Mouse (Mus musculus): Measurements from ENCODE around the gene Traf5. TPM values are rescaled to one million over a fixed set of nuclear protein-coding genes. Genes with fewer than 3 reads are reported as not detected.

The Traf5 gene
- polyA plus RNA-seq, 1 experiment from 2014 or later = 17.2 TPM

- Histone ChIP-seq H3K9ac (no peak overlapping the region), H3K27me3 (no peaks in the 10 kb centered on the region), H3K36me3 (no peaks in the 10 kb centered on the region), H3K27ac (no peak overlapping the region), H3K4me2 (no peak overlapping the region), H3K9me3 (0 out of 2 replicates have a peak, but pooled peaks cover 1% of the 10 kb centered on the region), H3K4me1 (peaks cover 24% of the 10 kb centered on the region), H3K4me3 (no peak overlapping the region)
- WGBS = 68% methylated on average over 4 of the region's 4 CpGs
- no peak for ATAC-seq (ENCODE audit: insufficient number of reproducible peaks, insufficient read depth, low FRiP score, low TSS enrichment, low read depth)
Measured at GRCm38 (mm10) chr1:192076101-192076500, 16.3 kb downstream of the Traf5 start.

GRCm38 (mm10) chr1:192074824-192075223 lies 17.5 kb downstream of the Traf5 start:
- WGBS = 70% methylated on average over 1 of the region's 1 CpGs
- no peak overlapping the region for H3K4me2 ChIP-seq
- peaks cover 36% of the 10 kb centered on the region for H3K4me1 ChIP-seq
- 0 out of 2 replicates have a peak overlapping the region, but pooled peaks have one; percentile 16 for H3K9ac ChIP-seq
- no peaks in the 10 kb centered on the region for H3K27me3 ChIP-seq
- ATAC-seq (ENCODE audit: insufficient number of reproducible peaks, insufficient read depth, low FRiP score, low TSS enrichment, low read depth) = no peak
- no peak overlapping the region for H3K4me3 ChIP-seq
- H3K9me3 ChIP-seq = no peaks in the 10 kb centered on the region
- no peak overlapping the region for H3K27ac ChIP-seq
- no peaks in the 10 kb centered on the region for H3K36me3 ChIP-seq

DNA sequence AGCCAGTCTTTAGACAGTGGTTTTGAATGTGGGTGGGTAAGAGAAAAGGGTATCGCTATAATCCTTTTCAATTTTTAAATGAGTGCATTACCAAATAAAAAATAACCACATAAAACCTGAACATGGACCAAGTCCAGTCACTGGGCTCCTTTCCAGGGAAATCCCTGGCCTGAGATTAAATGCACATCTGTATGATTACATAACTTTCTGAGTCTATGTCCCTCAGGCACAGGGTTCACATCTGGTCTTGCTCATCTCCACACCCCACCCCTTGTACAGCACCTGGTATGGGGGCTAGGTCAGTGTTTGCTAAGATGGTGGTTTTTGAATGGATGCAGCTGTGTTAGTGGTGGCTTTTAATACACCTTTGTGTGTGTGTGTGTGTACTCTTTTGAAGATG lies 19.9 kb downstream of the Traf5 start:
- no peak for ATAC-seq (ENCODE audit: insufficient number of reproducible peaks, insufficient read depth, low FRiP score, low TSS enrichment, low read depth)
- 61% methylated on average over 1 of the region's 1 CpGs for WGBS
- no peak overlapping the region for H3K27ac ChIP-seq
- peaks cover 8% of the 10 kb centered on the region for H3K36me3 ChIP-seq
- no peak overlapping the region for H3K4me2 ChIP-seq
- no peaks in the 10 kb centered on the region for H3K27me3 ChIP-seq
- H3K9me3 ChIP-seq = no peaks in the 10 kb centered on the region
- peaks cover 37% of the 10 kb centered on the region for H3K4me1 ChIP-seq
- H3K4me3 ChIP-seq = no peak overlapping the region
- H3K9ac ChIP-seq = no peak overlapping the region

- Histone ChIP-seq H3K4me1 (peaks cover 32% of the 10 kb centered on the region), H3K27ac (peak overlapping the region; percentile 23; the same call in 1 of the 2 replicates), H3K4me3 (no peak overlapping the region), H3K4me2 (peak overlapping the region; percentile 39), H3K9ac (no peak overlapping the region), H3K9me3 (no peaks in the 10 kb centered on the region), H3K36me3 (peaks cover 26% of the 10 kb centered on the region), H3K27me3 (no peaks in the 10 kb centered on the region)
- WGBS = 54% methylated on average over 3 of the region's 3 CpGs
- ATAC-seq (ENCODE audit: insufficient number of reproducible peaks, insufficient read depth, low FRiP score, low TSS enrichment, low read depth) = no peak
Measured at GRCm38 (mm10) chr1:192070618-192071051, 21.7 kb downstream of the Traf5 start.

DNA sequence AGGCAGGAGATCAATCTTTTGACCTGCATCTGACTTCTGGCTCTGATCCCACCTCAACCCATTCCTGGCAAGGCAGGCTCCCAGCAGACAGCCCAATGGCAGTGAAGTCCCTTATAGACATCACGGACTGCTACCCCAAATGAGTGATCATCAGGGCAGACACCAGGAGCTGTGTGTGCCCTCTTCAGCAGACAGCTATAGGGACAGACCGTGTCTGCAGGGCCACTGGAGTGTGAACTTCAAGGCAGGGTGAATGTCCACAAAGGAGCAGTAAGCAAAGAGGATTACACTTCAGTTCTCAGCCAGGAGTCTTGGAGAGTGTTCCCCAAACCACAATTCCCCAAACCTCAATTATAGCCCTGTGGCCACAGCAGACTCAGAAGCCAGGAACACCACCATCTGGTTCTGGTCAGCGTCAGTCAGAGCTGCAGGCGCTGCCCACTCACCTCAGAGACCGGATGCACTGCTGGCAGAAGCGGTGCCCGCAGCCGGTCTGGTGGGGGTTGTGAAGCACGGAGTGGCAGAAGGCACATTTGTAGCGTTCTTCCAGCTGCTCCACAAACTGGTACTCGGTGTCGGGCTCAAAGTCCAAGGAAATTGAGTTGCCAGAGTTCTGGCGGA lies 22.3 kb downstream of the Traf5 start:
- peak; percentile 52; the same call in 1 of the 2 replicates for ATAC-seq (ENCODE audit: insufficient number of reproducible peaks, insufficient read depth, low FRiP score, low TSS enrichment, low read depth)
- H3K27ac ChIP-seq = peak overlapping the region; percentile 23; the same call in 1 of the 2 replicates
- H3K36me3 ChIP-seq = peaks cover 32% of the 10 kb centered on the region
- no peaks in the 10 kb centered on the region for H3K27me3 ChIP-seq
- H3K4me2 ChIP-seq = peak overlapping the region; percentile 39
- peaks cover 32% of the 10 kb centered on the region for H3K4me1 ChIP-seq
- H3K9me3 ChIP-seq = peaks cover 2% of the 10 kb centered on the region; the same call in 1 of the 2 replicates
- H3K4me3 ChIP-seq = no peak overlapping the region
- WGBS = 25% methylated on average over 13 of the region's 13 CpGs
- H3K9ac ChIP-seq = no peak overlapping the region; the same call in 1 of the 2 replicates

DNA sequence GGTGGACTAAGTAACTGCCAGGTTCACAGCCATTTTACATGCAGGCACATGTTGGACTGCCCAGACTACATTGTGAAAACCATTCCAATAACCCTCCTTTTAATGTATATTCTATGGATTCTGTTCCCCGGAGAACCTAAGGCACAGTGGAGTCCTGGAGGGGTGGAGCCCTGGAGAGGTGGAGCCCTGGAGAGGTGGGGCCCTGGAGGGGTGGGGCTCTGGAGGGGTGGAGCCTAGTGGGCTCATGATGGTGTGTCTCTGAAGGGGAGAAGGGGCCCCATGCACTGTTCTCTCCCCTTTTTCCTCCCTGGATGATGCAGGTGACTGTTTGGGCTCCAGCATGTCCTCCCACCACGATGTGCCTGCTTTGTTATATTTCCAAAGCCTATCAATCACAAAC lies 24.2 kb downstream of the Traf5 start:
- ATAC-seq (ENCODE audit: insufficient number of reproducible peaks, insufficient read depth, low FRiP score, low TSS enrichment, low read depth) = no peak

GRCm38 (mm10) chr1:192066956-192067355 lies 25.4 kb downstream of the Traf5 start:
- Histone ChIP-seq H3K9ac (no peak overlapping the region), H3K27ac (no peak overlapping the region), H3K27me3 (no peaks in the 10 kb centered on the region), H3K4me2 (no peak overlapping the region), H3K4me1 (peaks cover 22% of the 10 kb centered on the region), H3K4me3 (no peak overlapping the region), H3K36me3 (peaks cover 57% of the 10 kb centered on the region), H3K9me3 (peaks cover 3% of the 10 kb centered on the region)
- no peak for ATAC-seq (ENCODE audit: insufficient number of reproducible peaks, insufficient read depth, low FRiP score, low TSS enrichment, low read depth)
- 91% methylated on average over 3 of the region's 3 CpGs for WGBS

More for the DNA sequence above, 24.2 kb downstream of the Traf5 start:
- no peaks in the 10 kb centered on the region for H3K27me3 ChIP-seq
- H3K4me3 ChIP-seq = no peak overlapping the region
- H3K27ac ChIP-seq = no peak overlapping the region
- H3K9ac ChIP-seq = no peak overlapping the region
- peaks cover 3% of the 10 kb centered on the region for H3K9me3 ChIP-seq
- H3K4me2 ChIP-seq = no peak overlapping the region
- H3K4me1 ChIP-seq = peaks cover 32% of the 10 kb centered on the region
- 74% methylated on average over 2 of the region's 2 CpGs for WGBS
- H3K36me3 ChIP-seq = peaks cover 49% of the 10 kb centered on the region

GRCm38 (mm10) chr1:192063209-192063946 lies 29.0 kb downstream of the Traf5 start:
- peaks cover 70% of the 10 kb centered on the region for H3K36me3 ChIP-seq
- no peak overlapping the region for H3K9ac ChIP-seq
- no peak for ATAC-seq (ENCODE audit: insufficient number of reproducible peaks, insufficient read depth, low FRiP score, low TSS enrichment, low read depth)
- H3K27ac ChIP-seq = no peak overlapping the region
- no peaks in the 10 kb centered on the region for H3K4me1 ChIP-seq
- 89% methylated on average over 8 of the region's 8 CpGs for WGBS
- H3K9me3 ChIP-seq = peaks cover 3% of the 10 kb centered on the region
- H3K27me3 ChIP-seq = no peaks in the 10 kb centered on the region
- no peak overlapping the region for H3K4me3 ChIP-seq
- no peak overlapping the region for H3K4me2 ChIP-seq

DNA sequence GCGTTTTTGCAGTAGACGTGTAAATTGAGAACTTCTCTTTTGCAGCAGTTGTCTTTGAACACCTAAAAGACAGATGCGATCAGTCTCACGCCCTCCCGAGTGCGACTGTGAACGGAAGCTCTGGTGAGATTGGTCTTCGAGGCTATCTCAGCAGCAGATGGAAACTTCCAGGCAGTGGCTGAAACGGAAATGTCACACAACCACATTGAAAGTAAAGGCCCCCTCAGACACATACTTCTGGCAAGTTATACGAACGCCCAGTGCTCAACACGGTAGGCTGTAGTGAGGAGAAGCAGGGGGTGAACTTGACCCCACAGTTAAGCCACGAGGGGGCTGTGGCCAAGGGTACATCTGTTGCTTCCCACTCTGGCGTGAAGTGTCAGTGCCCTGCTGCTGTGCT lies 29.7 kb downstream of the Traf5 start:
- Histone ChIP-seq H3K27me3 (no peaks in the 10 kb centered on the region), H3K4me2 (no peak overlapping the region), H3K9me3 (peaks cover 3% of the 10 kb centered on the region), H3K36me3 (peaks cover 68% of the 10 kb centered on the region), H3K27ac (no peak overlapping the region), H3K4me1 (no peaks in the 10 kb centered on the region), H3K4me3 (no peak overlapping the region), H3K9ac (no peak overlapping the region)
- 91% methylated on average over 14 of the region's 14 CpGs for WGBS
- ATAC-seq (ENCODE audit: insufficient number of reproducible peaks, insufficient read depth, low FRiP score, low TSS enrichment, low read depth) = no peak

DNA sequence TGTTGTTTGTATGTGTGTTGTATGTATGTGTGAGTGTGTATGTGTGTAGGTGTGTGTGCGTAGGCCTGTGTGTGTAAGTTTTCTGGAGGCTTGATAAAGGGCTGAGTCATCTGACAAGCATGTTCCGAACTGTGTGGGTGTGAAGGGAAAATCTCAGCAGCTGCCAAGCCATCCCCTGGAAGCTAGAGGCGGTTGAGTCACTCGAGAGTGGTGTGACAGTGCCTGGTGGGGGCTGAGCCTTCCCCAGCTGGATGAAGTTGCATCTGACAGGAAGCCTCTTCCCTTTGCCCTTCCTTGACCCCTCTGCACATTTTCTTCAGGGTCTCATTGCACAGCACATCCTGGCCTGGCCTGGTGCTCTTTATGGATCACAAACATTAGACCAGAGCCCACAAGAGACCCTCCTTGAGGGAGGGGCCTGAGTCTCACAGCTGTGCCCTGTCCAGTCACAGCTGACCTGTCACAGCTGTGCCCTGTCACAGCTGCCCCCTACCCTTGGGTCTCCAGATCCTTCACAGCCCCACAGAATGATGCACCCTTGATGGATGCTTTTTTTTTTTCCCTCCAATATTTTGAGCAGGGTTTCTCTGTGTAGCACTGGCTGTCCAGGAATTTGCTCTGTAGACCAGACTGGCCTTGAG lies 30.6 kb downstream of the Traf5 start:
- no peak for ATAC-seq (ENCODE audit: insufficient number of reproducible peaks, insufficient read depth, low FRiP score, low TSS enrichment, low read depth)
- Histone ChIP-seq H3K27me3 (no peaks in the 10 kb centered on the region), H3K36me3 (peaks cover 65% of the 10 kb centered on the region), H3K9ac (no peak overlapping the region), H3K4me3 (no peak overlapping the region), H3K4me1 (no peaks in the 10 kb centered on the region), H3K9me3 (peaks cover 3% of the 10 kb centered on the region), H3K27ac (no peak overlapping the region), H3K4me2 (no peak overlapping the region)
- WGBS = 64% methylated on average over 4 of the region's 4 CpGs

DNA sequence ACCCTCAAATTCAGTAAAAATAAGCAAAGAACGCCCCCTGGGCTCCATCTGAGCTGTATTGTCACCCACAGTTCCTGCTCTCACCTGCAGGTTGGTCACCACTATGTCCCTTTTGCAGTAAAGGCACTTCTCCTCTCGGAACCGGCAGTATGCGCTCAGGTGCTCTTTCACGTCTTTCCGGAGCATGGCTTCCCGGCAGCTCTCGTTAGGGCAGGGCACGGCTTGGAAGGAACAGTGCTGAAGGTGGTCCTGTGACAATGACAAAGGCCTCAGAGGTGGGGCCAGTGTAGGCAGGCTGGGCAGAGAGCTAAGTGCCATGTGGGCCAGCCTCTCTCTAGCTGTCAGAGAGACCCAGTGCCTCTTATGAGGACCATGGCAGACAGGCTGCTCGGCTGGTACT lies 33.4 kb downstream of the Traf5 start:
- Histone ChIP-seq H3K36me3 (peaks cover 43% of the 10 kb centered on the region), H3K27me3 (no peaks in the 10 kb centered on the region), H3K27ac (no peak overlapping the region), H3K4me3 (no peak overlapping the region), H3K9me3 (no peaks in the 10 kb centered on the region; the same call in 1 of the 2 replicates), H3K9ac (no peak overlapping the region), H3K4me2 (no peak overlapping the region), H3K4me1 (peaks cover 5% of the 10 kb centered on the region)
- 78% methylated on average over 10 of the region's 10 CpGs for WGBS
- no peak for ATAC-seq (ENCODE audit: insufficient number of reproducible peaks, insufficient read depth, low FRiP score, low TSS enrichment, low read depth)

Measured in embryonic facial prominence, embryonic 13.5 days (tissue).